8 mouse cellular contexts compared by ENCODE assay signal in the genomic region with DNA sequence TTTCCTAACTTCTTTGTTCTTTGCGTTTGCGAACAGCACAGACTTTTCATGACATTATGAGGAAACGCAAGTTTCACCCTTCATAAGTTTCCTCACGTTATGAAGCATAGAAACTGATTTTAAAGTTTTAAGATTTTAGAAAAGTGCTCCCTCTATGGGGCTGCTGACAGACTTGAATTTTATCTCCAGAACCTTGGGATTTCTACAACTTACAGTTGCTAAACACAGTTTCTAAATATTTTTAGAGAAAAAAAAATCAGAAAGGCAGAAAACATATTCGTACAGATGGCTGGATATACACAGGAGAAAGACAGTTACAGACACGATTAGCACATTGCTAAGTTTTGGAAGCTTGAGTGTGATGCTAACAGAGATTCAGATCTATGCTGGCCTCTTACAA. TPM values are rescaled to one million over a fixed set of nuclear protein-coding genes. Genes with fewer than 3 reads are reported as not detected.
A peak's percentile ranks its signal among the peaks of the same experiment; 100 is the strongest.
DNase-seq lines count a peak whose midpoint lies in the region; ATAC-seq lines count a peak whose summit lies in the region.

No protein-coding gene starts in this region.

- no peaks in the 10 kb centered on the region for H3K27me3 ChIP-seq in forebrain, embryonic 15.5 days
- H3K27me3 ChIP-seq in liver, embryonic 11.5 days (replicated peaks; ENCODE audit: control insufficient read depth, insufficient read depth, low read length), result no peaks in the 10 kb centered on the region

- no peak for DNase-seq in frontal cortex, postnatal 10 days (ENCODE audit: low spot score in 2 of 2)
- DNase-seq in 3134 (ENCODE audit: extremely low read depth, insufficient read length, low spot score), result peak; percentile 31
- no peak for DNase-seq in liver, embryonic 11.5 days (ENCODE audit: low spot score)
- DNase-seq in spleen, adult 12 weeks (ENCODE audit: low spot score), result no peak
- no peak for DNase-seq in kidney, adult 11 months

- ATAC-seq in frontal cortex, adult (ENCODE audit: low TSS enrichment), result peak; percentile 76
- no peak for ATAC-seq in forebrain, embryonic 15.5 days (replicated peaks)
- ATAC-seq in liver, embryonic 11.5 days (replicated peaks; ENCODE audit: low FRiP score), result no peak
- ATAC-seq in erythroid progenitor cell, adult 5-6 weeks (replicated peaks; ENCODE audit: low FRiP score, poor library complexity, severe bottlenecking), result no peak

- peak overlapping the region; percentile 17; the same call in 1 of the 2 replicates for H3K9ac ChIP-seq in forebrain, embryonic 15.5 days (replicated peaks)
- 0 out of 2 replicates have a peak overlapping the region, but pooled peaks have one; percentile 40 for H3K9ac ChIP-seq in liver, embryonic 11.5 days (ENCODE audit: low read depth, low read length)

- H3K4me1 ChIP-seq in forebrain, embryonic 15.5 days, result no peaks in the 10 kb centered on the region
- no peaks in the 10 kb centered on the region for H3K4me1 ChIP-seq in liver, embryonic 11.5 days (replicated peaks; ENCODE audit: control insufficient read depth, insufficient read depth, low read length)

- peak overlapping the region; percentile 48 for H3K4me2 ChIP-seq in forebrain, embryonic 15.5 days (replicated peaks)
- peak overlapping the region; percentile 49 for H3K4me2 ChIP-seq in liver, embryonic 11.5 days

- H3K36me3 ChIP-seq in forebrain, embryonic 15.5 days, result no peaks in the 10 kb centered on the region
- no peaks in the 10 kb centered on the region for H3K36me3 ChIP-seq in liver, embryonic 11.5 days (ENCODE audit: control insufficient read depth, insufficient read depth, low read length)

- H3K4me3 ChIP-seq in forebrain, embryonic 15.5 days, result peak overlapping the region; percentile 38
- H3K4me3 ChIP-seq in liver, embryonic 11.5 days (ENCODE audit: low read depth, low read length), result peak overlapping the region; percentile 46

- no peaks in the 10 kb centered on the region for H3K9me3 ChIP-seq in forebrain, embryonic 15.5 days
- H3K9me3 ChIP-seq in liver, embryonic 11.5 days (ENCODE audit: control insufficient read depth, low read length), result no peaks in the 10 kb centered on the region

- H3K27ac ChIP-seq in forebrain, embryonic 15.5 days (replicated peaks), result no peak overlapping the region
- no peak overlapping the region for H3K27ac ChIP-seq in liver, embryonic 11.5 days (ENCODE audit: low read depth, low read length)

- 58% methylated on average over 6 of the region's 6 CpGs for WGBS in forebrain, embryonic 15.5 days
- 55% methylated on average over 6 of the region's 6 CpGs for WGBS in liver, embryonic 11.5 days

RNA-seq across cellular contexts. Expression of gene Col5a2, which starts 1.6 kb away (rescaled TPM):
- polyA plus RNA-seq in forebrain, embryonic 15.5 days (2015; fragmentation: Nextera tagmentation; extraction: Ambion mirVana), result 9.3 and 9.6 TPM in 2 replicates
- polyA plus RNA-seq in liver, embryonic 11.5 days (2014; fragmentation: Nextera tagmentation; extraction: Ambion mirVana), result 24.4 and 25.3 TPM in 2 replicates
- total RNA-seq in erythroid progenitor cell, adult 5-6 weeks (2015; ENCODE audit: low replicate concordance), result not detected in 2 replicates
- total RNA-seq in erythroid progenitor cell, adult 5-6 weeks (2017; ENCODE audit: low replicate concordance), result 0.13 TPM in 1 of 2 replicates, not detected in the other
